Mouse (Mus musculus) ovary, postnatal 36 days (tissue): ENCODE results near the gene Pea15a.

Source experiments
- DNase-seq: peaks from one replicate; pipeline ENCODE4 v3.0.0; 2022; ENCODE audit warnings: low spot score, mixed read lengths

Gene Pea15a

GRCm38 (mm10) chr1:172179102-172179501 is 27.5 kb downstream of the Pea15a start:
- DNase-seq = no peak

GRCm38 (mm10) chr1:172177791-172178190 is 28.8 kb downstream of the Pea15a start:
- no peak for DNase-seq

GRCm38 (mm10) chr1:172173181-172173580 is 33.4 kb downstream of the Pea15a start:
- no peak for DNase-seq

GRCm38 (mm10) chr1:172172381-172172780 is 34.2 kb downstream of the Pea15a start:
- DNase-seq = no peak

- DNase-seq = no peak
Measured at GRCm38 (mm10) chr1:172169809-172170208, 36.8 kb downstream of the Pea15a start.

GRCm38 (mm10) chr1:172167911-172168310 is 38.7 kb downstream of the Pea15a start:
- no peak for DNase-seq

GRCm38 (mm10) chr1:172162959-172163358 is 43.6 kb downstream of the Pea15a start:
- no peak for DNase-seq

GRCm38 (mm10) chr1:172162009-172162408 is 44.6 kb downstream of the Pea15a start:
- no peak for DNase-seq

- DNase-seq = no peak
Measured at GRCm38 (mm10) chr1:172160508-172160907, 46.1 kb downstream of the Pea15a start.

- DNase-seq = no peak
Measured at GRCm38 (mm10) chr1:172159970-172160369, 46.6 kb downstream of the Pea15a start.

- no peak for DNase-seq
Measured at GRCm38 (mm10) chr1:172155518-172155917, 51.1 kb downstream of the Pea15a start.

- no peak for DNase-seq
Measured at GRCm38 (mm10) chr1:172154536-172154935, 52.1 kb downstream of the Pea15a start.

GRCm38 (mm10) chr1:172148955-172149815 is 57.4 kb downstream of the Pea15a start:
- no peak for DNase-seq

GRCm38 (mm10) chr1:172148279-172148954 is 58.2 kb downstream of the Pea15a start:
- peak; percentile 47 for DNase-seq

- peak; percentile 99 for DNase-seq
Measured at GRCm38 (mm10) chr1:172147835-172148278, 58.7 kb downstream of the Pea15a start, which contains the start of gene Dcaf8. TSS of gene Dcaf8 (plus strand) at chr1:172148084.
